In the genomic region with DNA sequence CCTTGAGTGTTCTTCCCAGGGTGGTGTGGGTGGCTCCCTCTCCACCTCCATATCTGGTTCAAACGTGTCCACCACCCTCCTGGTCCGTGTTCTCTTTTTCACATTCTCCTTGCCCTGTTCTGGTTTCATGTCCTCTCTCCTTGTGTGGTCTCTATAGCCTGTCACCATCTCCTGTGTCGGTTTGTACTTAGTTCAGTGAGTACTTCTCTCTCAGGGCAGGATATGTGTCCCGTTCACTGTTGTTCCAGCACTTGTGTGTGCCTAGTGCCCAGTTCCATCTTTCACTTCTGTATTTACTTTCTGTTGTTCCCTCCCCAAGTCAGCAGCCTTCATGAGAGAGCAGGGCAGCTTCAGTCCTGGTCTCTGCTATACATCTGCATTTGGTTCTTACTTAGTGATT, we compare ENCODE assay signal across 32 mouse cellular contexts. TPM values are rescaled to one million over a fixed set of nuclear protein-coding genes. Genes with fewer than 3 reads are reported as not detected.
DNase-seq lines count a peak whose midpoint lies in the region; ATAC-seq and TF ChIP-seq lines count a peak whose summit lies in the region.
"Had no signal": no experiment of that assay in that cellular context is flagged by ENCODE, and none has a peak within 500 bp of the region (broad histone marks: within the 10 kb centered on the region; RNA-seq: fewer than 3 reads in every experiment).

No protein-coding gene starts in this region.

- 0 out of 2 replicates have a peak overlapping the region, but pooled peaks have one; percentile 28 for H3K27ac ChIP-seq in left cerebral cortex, adult 2 months
- H3K27ac ChIP-seq in bone marrow, adult 2 months (ENCODE audit: control insufficient read depth, insufficient read depth, low read depth, low read length, poor library complexity), result peak overlapping the region; percentile 72
- H3K27ac ChIP-seq in cortical plate, adult 2 months (ENCODE audit: insufficient read depth, low read length), result 0 out of 2 replicates have a peak overlapping the region, but pooled peaks have one; percentile 3
- no peak overlapping the region for H3K27ac ChIP-seq in hindbrain, postnatal 0 days
- no peak overlapping the region for H3K27ac ChIP-seq in thymus, adult 2 months (ENCODE audit: control insufficient read depth, insufficient read depth, low read length)
- H3K27ac ChIP-seq: forebrain, embryonic 15.5 days; hindbrain, embryonic 13.5 days; limb, embryonic 13.5 days; liver, embryonic 13.5 days; midbrain, embryonic 15.5 days; neural tube, embryonic 15.5 days had no signal

- WGBS in bone marrow, adult 2 months, result 68% methylated on average over 4 of the region's 4 CpGs
- WGBS in hindbrain, postnatal 0 days, result 91% methylated on average over 4 of the region's 4 CpGs
- WGBS in thymus, adult 2 months, result 88% methylated on average over 4 of the region's 4 CpGs

- H3K9me3 ChIP-seq in hindbrain, postnatal 0 days (ENCODE audit: low read length), result no peaks in the 10 kb centered on the region
- H3K9me3 ChIP-seq: forebrain, embryonic 15.5 days; heart, embryonic 12.5 days; hindbrain, embryonic 13.5 days; limb, embryonic 13.5 days; liver, embryonic 13.5 days; midbrain, embryonic 15.5 days; neural tube, embryonic 15.5 days had no signal

- no peaks in the 10 kb centered on the region for H3K4me1 ChIP-seq in bone marrow, adult 2 months (ENCODE audit: control insufficient read depth, insufficient read depth, low read length)
- H3K4me1 ChIP-seq in cortical plate, adult 2 months (ENCODE audit: control insufficient read depth, insufficient read depth, low read length), result peaks cover 4% of the 10 kb centered on the region; the same call in 1 of the 2 replicates
- H3K4me1 ChIP-seq in hindbrain, postnatal 0 days (ENCODE audit: insufficient read depth, low read length), result peaks cover 15% of the 10 kb centered on the region
- H3K4me1 ChIP-seq in thymus, adult 2 months (replicated peaks; ENCODE audit: control insufficient read depth, insufficient read depth, low read length), result peaks cover 9% of the 10 kb centered on the region

- peak; percentile 26 for ATAC-seq in megakaryocyte progenitor cell, adult 5-6 weeks (replicated peaks; ENCODE audit: poor library complexity)
- ATAC-seq in hindbrain, postnatal 0 days, result no peak
- ATAC-seq: forebrain, embryonic 15.5 days; midbrain, embryonic 15.5 days had no signal

- no peaks in the 10 kb centered on the region for H3K27me3 ChIP-seq in hindbrain, postnatal 0 days (ENCODE audit: insufficient read depth, low read length)
- no peaks in the 10 kb centered on the region for H3K27me3 ChIP-seq in thymus, adult 2 months (ENCODE audit: control insufficient read depth, insufficient read depth, low read length)
- H3K27me3 ChIP-seq: forebrain, embryonic 15.5 days; heart, embryonic 12.5 days; hindbrain, embryonic 13.5 days; limb, embryonic 13.5 days; liver, embryonic 13.5 days; midbrain, embryonic 15.5 days; neural tube, embryonic 15.5 days had no signal

- intact Hi-C loops in left cerebral cortex, adult 2 months (cut with DNase I), result no loop called here

- H3K4me3 ChIP-seq in left cerebral cortex, adult 2 months, result no peak overlapping the region
- H3K4me3 ChIP-seq in bone marrow, adult 2 months (replicated peaks; ENCODE audit: control insufficient read depth, low read depth, low read length), result no peak overlapping the region
- H3K4me3 ChIP-seq in cortical plate, adult 2 months (ENCODE audit: insufficient read depth, low read length), result no peak overlapping the region
- no peak overlapping the region for H3K4me3 ChIP-seq in hindbrain, postnatal 0 days (ENCODE audit: low read length)
- no peak overlapping the region for H3K4me3 ChIP-seq in thymus, adult 2 months (ENCODE audit: control insufficient read depth, insufficient read depth, low read length)
- H3K4me3 ChIP-seq: forebrain, embryonic 15.5 days; heart, embryonic 12.5 days; hindbrain, embryonic 13.5 days; limb, embryonic 13.5 days; liver, embryonic 13.5 days; midbrain, embryonic 15.5 days; neural tube, embryonic 15.5 days had no signal

- H3K9ac ChIP-seq in hindbrain, postnatal 0 days (replicated peaks; ENCODE audit: low read length), result no peak overlapping the region
- H3K9ac ChIP-seq: forebrain, embryonic 15.5 days; heart, embryonic 12.5 days; hindbrain, embryonic 13.5 days; limb, embryonic 13.5 days; liver, embryonic 13.5 days; lung, embryonic 14.5 days; midbrain, embryonic 15.5 days; neural tube, embryonic 15.5 days had no signal

- TF ChIP-seq POLR2A in bone marrow, adult 2 months (IDR thresholded peaks at IDR 0.05; ENCODE audit: borderline replicate concordance, control insufficient read depth, low read depth, low read length), result no peak
- TF ChIP-seq POLR2A in cortical plate, adult 2 months (IDR thresholded peaks at IDR 0.05; ENCODE audit: extremely low read depth, insufficient read depth, low read length), result no peak
- no peak for TF ChIP-seq POLR2A in thymus, adult 2 months (IDR thresholded peaks at IDR 0.05; ENCODE audit: control insufficient read depth, extremely low read depth, insufficient read depth, low read length, poor library complexity)

- peaks cover 21% of the 10 kb centered on the region; the same call in 1 of the 2 replicates for H3K36me3 ChIP-seq in hindbrain, postnatal 0 days (ENCODE audit: insufficient read depth, low read length)
- H3K36me3 ChIP-seq in thymus, adult 2 months (ENCODE audit: control insufficient read depth, insufficient read depth, low read length), result peaks cover 16% of the 10 kb centered on the region; the same call in 1 of the 2 replicates

- H3K4me2 ChIP-seq in hindbrain, postnatal 0 days (ENCODE audit: low read depth, low read length), result no peak overlapping the region
- H3K4me2 ChIP-seq: forebrain, embryonic 15.5 days; heart, embryonic 12.5 days; hindbrain, embryonic 13.5 days; limb, embryonic 13.5 days; liver, embryonic 13.5 days; lung, embryonic 14.5 days; midbrain, embryonic 15.5 days; neural tube, embryonic 15.5 days had no signal

- no peak for DNase-seq in left cerebral cortex, adult 2 months (ENCODE audit: extremely low spot score in 1 of 2, low spot score in 2 of 2)
- DNase-seq in left cerebral cortex, adult 9 months (ENCODE audit: low spot score in 2 of 2), result no peak
- DNase-seq in hindbrain, postnatal 0 days (ENCODE audit: low spot score), result no peak
- DNase-seq in thymus, adult 2 months, result no peak
- DNase-seq: adrenal gland, adult 2 months; adrenal gland, postnatal 36 days; cerebellum, adult 11-12 months; cerebellum, postnatal 10 days; gastrocnemius, postnatal 25 days; heart, adult 18-20 months; heart, postnatal 4 days; kidney, adult 11 months; kidney, postnatal 14 days; layer of hippocampus, adult 9-11 months; liver, embryonic 13.5 days; lung, embryonic 14.5 days; lung, postnatal 14 days; right cerebral cortex, postnatal 25 days; thymus, postnatal 4 days had no signal

- no peak for TF ChIP-seq CTCF in left cerebral cortex, adult 2 months (IDR thresholded peaks at IDR 0.05)
- TF ChIP-seq CTCF in bone marrow, adult 2 months (IDR thresholded peaks at IDR 0.05; ENCODE audit: control insufficient read depth, insufficient read depth, low read length), result no peak
- no peak for TF ChIP-seq CTCF in cortical plate, adult 2 months (IDR thresholded peaks at IDR 0.05; ENCODE audit: extremely low read depth, insufficient read depth, low read length)
- no peak for TF ChIP-seq CTCF in hindbrain, postnatal 0 days (IDR thresholded peaks at IDR 0.05; ENCODE audit: low read depth)
- no peak for TF ChIP-seq CTCF in thymus, adult 2 months (IDR thresholded peaks at IDR 0.05; ENCODE audit: borderline replicate concordance, control insufficient read depth, extremely low read depth, insufficient read depth, low read length, poor library complexity)

RNA-seq across cellular contexts. Expression of a gene that starts 3.9 kb away (rescaled TPM):
- 10 to 100 TPM; 49.8 to 50.2 TPM for total RNA-seq in left cerebral cortex, adult 2 months (2021)
- 8.6 and 10.8 TPM in 2 replicates for polyA plus RNA-seq in bone marrow, adult 2 months (2011; ENCODE audit: insufficient read depth, insufficient read length, low replicate concordance, missing spikeins)
- polyA plus RNA-seq in cortical plate, adult 2 months (2012; rRNA removed), result 30.7 and 31.1 TPM in 2 replicates
- 1.2 and 2.1 TPM in 2 replicates for total RNA-seq in megakaryocyte progenitor cell, adult 5-6 weeks (2015)
- 1.1 and 1.2 TPM in 2 replicates for total RNA-seq in megakaryocyte progenitor cell, adult 5-6 weeks (2017)
- 36.7 and 43.6 TPM in 2 replicates for total RNA-seq in hindbrain, postnatal 0 days (2014; rRNA removed)
- 7.8 and 8.4 TPM in 2 replicates for polyA plus RNA-seq in hindbrain, postnatal 0 days (2015; fragmentation: Nextera tagmentation; extraction: Ambion mirVana)
- polyA plus RNA-seq in thymus, adult 2 months (2012; rRNA removed), result 126 and 145 TPM in 2 replicates

RNA-seq across cellular contexts. Expression of a gene that starts 5.8 kb away (rescaled TPM):
- total RNA-seq in left cerebral cortex, adult 2 months (2021), result 10 to 100 TPM; 50.0 to 52.1 TPM
- polyA plus RNA-seq in bone marrow, adult 2 months (2011; ENCODE audit: insufficient read depth, insufficient read length, low replicate concordance, missing spikeins), result 104 and 144 TPM in 2 replicates
- polyA plus RNA-seq in cortical plate, adult 2 months (2012; rRNA removed), result 78.3 and 82.6 TPM in 2 replicates
- 164 and 172 TPM in 2 replicates for total RNA-seq in megakaryocyte progenitor cell, adult 5-6 weeks (2015)
- total RNA-seq in megakaryocyte progenitor cell, adult 5-6 weeks (2017), result 207 and 270 TPM in 2 replicates
- total RNA-seq in hindbrain, postnatal 0 days (2014; rRNA removed), result 23.5 and 24.4 TPM in 2 replicates
- 70.7 and 73.7 TPM in 2 replicates for polyA plus RNA-seq in hindbrain, postnatal 0 days (2015; fragmentation: Nextera tagmentation; extraction: Ambion mirVana)
- 72.4 and 91.4 TPM in 2 replicates for polyA plus RNA-seq in thymus, adult 2 months (2012; rRNA removed)

RNA-seq across cellular contexts. Expression of a gene that starts 46.1 kb away (rescaled TPM):
- under 1 TPM in 1 of 2 experiments, not detected in 1; 0.09 TPM for total RNA-seq in left cerebral cortex, adult 2 months (2021)
- polyA plus RNA-seq in bone marrow, adult 2 months (2011; ENCODE audit: insufficient read depth, insufficient read length, low replicate concordance, missing spikeins), result not detected in 2 replicates
- polyA plus RNA-seq in cortical plate, adult 2 months (2012; rRNA removed), result 0.06 TPM in 1 of 2 replicates, not detected in the other
- not detected in 2 replicates for total RNA-seq in megakaryocyte progenitor cell, adult 5-6 weeks (2015)
- total RNA-seq in megakaryocyte progenitor cell, adult 5-6 weeks (2017), result not detected in 2 replicates
- 0.05 TPM in 1 of 2 replicates, not detected in the other for total RNA-seq in hindbrain, postnatal 0 days (2014; rRNA removed)
- 0.16 and 0.19 TPM in 2 replicates for polyA plus RNA-seq in hindbrain, postnatal 0 days (2015; fragmentation: Nextera tagmentation; extraction: Ambion mirVana)
- polyA plus RNA-seq in thymus, adult 2 months (2012; rRNA removed), result 0.99 and 1.0 TPM in 2 replicates
- total RNA-seq: adrenal gland, adult 2 months; adrenal gland, postnatal 36 days; gastrocnemius, adult 18-20 months; gastrocnemius, postnatal 25 days; heart, adult 18-20 months; heart, postnatal 4 days had no signal
- polyA plus RNA-seq: adrenal gland, adult 2 months; embryonic facial prominence, embryonic 11.5 days; frontal cortex, adult 2 months; kidney, embryonic 14.5 days; liver, embryonic 13.5 days; lung, embryonic 14.5 days had no signal

Comparison
In these comparisons a context has a peak if more than half of its experiments do, and no peak if none do; other contexts are left out.
1. H3K27ac ChIP-seq: peak in left cerebral cortex, adult 2 months (single experiment), bone marrow, adult 2 months (single experiment) and cortical plate, adult 2 months (single experiment); none in hindbrain, postnatal 0 days (single experiment) and thymus, adult 2 months (single experiment).